Mouse (Mus musculus): Measurements from ENCODE around the gene Gm11444. TPM values are rescaled to one million over a fixed set of nuclear protein-coding genes. Genes with fewer than 3 reads are reported as not detected.

Gm11444 gene
- total and polyA plus RNA-seq, 2 experiments from 2014 or later, result not detected

DNA sequence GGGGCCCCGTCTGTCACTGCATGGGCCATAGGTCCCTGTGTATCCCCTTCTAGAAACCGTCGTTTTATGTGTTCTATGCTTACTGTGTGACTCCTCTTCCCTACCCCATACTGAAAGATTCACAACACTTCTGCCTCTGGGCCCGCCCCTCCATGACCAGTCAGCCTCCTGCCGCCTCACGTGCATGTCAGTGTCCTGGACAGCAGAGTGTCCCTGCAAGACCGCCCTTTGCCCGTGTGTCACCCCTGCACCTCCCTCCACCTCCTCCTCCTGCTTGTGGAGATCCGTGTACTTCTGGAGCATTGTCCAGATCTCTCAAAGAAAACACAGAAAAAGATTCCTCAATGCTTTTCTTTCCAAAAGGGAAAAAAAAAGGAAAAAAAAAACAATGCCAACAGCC is 28.5 kb downstream of the Gm11444 start:
- Histone ChIP-seq H3K36me3 (ENCODE audit: insufficient read depth, low read length) (no peaks in the 10 kb centered on the region), H3K9ac (replicated peaks; ENCODE audit: low read length, poor library complexity, severe bottlenecking) (no peak overlapping the region), H3K4me1 (ENCODE audit: insufficient read depth, low read length) (no peaks in the 10 kb centered on the region), H3K4me2 (ENCODE audit: low read depth, low read length, poor library complexity, severe bottlenecking) (no peak overlapping the region), H3K27me3 (ENCODE audit: insufficient read depth, low read length) (peaks cover 35% of the 10 kb centered on the region), H3K27ac (ENCODE audit: low read depth, low read length) (no peak overlapping the region), H3K4me3 (ENCODE audit: low read depth, low read length) (no peak overlapping the region), H3K9me3 (ENCODE audit: low read length) (no peaks in the 10 kb centered on the region)
- ATAC-seq (ENCODE audit: low FRiP score), result no peak
- no peak for TF ChIP-seq CTCF (IDR thresholded peaks at IDR 0.05)
- DNase-seq (ENCODE audit: low spot score), result no peak
- 82% methylated on average over 9 of the region's 9 CpGs for WGBS

DNA sequence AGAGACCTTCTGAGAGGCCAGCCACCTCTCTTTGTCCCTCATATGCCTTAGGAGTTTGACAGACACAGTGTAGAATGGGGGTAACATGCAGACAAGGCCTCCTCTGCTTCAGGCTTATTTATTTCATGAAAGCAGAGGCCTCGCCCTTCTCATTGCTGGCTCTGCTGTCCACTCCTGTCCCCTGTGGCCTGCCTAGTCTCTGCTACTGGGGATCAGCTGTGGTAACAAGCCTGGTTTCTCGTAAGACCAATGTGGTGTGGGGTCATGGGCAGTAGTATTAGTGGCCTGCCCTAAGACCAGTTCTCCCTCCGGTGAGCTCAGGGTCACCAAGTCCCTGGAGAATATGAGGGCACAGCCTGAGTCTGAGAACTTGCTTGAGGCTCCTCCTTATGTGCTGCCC is 29.2 kb downstream of the Gm11444 start:
- no peak for DNase-seq (ENCODE audit: low spot score)
- Histone ChIP-seq H3K4me1 (ENCODE audit: insufficient read depth, low read length) (no peaks in the 10 kb centered on the region), H3K4me3 (ENCODE audit: low read depth, low read length) (no peak overlapping the region), H3K27ac (ENCODE audit: low read depth, low read length) (no peak overlapping the region), H3K4me2 (ENCODE audit: low read depth, low read length, poor library complexity, severe bottlenecking) (no peak overlapping the region), H3K9me3 (ENCODE audit: low read length) (no peaks in the 10 kb centered on the region), H3K27me3 (ENCODE audit: insufficient read depth, low read length) (peaks cover 28% of the 10 kb centered on the region), H3K9ac (replicated peaks; ENCODE audit: low read length, poor library complexity, severe bottlenecking) (no peak overlapping the region), H3K36me3 (ENCODE audit: insufficient read depth, low read length) (no peaks in the 10 kb centered on the region)
- WGBS, result 93% methylated on average over 3 of the region's 3 CpGs
- no peak for ATAC-seq (ENCODE audit: low FRiP score)
- no peak for TF ChIP-seq CTCF (IDR thresholded peaks at IDR 0.05)

- Histone ChIP-seq H3K4me1 (ENCODE audit: insufficient read depth, low read length) (no peaks in the 10 kb centered on the region), H3K9me3 (ENCODE audit: low read length) (no peaks in the 10 kb centered on the region), H3K36me3 (ENCODE audit: insufficient read depth, low read length) (no peaks in the 10 kb centered on the region), H3K9ac (replicated peaks; ENCODE audit: low read length, poor library complexity, severe bottlenecking) (no peak overlapping the region), H3K27me3 (ENCODE audit: insufficient read depth, low read length) (peaks cover 6% of the 10 kb centered on the region; the same call in 1 of the 2 replicates), H3K4me2 (ENCODE audit: low read depth, low read length, poor library complexity, severe bottlenecking) (no peak overlapping the region), H3K27ac (ENCODE audit: low read depth, low read length) (no peak overlapping the region), H3K4me3 (ENCODE audit: low read depth, low read length) (no peak overlapping the region)
- TF ChIP-seq CTCF (IDR thresholded peaks at IDR 0.05), result no peak
- DNase-seq (ENCODE audit: low spot score) (no peak), ATAC-seq (ENCODE audit: low FRiP score) (no peak)
- 83% methylated on average over 3 of the region's 3 CpGs for WGBS
Measured at GRCm38 (mm10) chr11:85818401-85818800, 31.7 kb downstream of the Gm11444 start.

- no peak overlapping the region for H3K4me3 ChIP-seq (ENCODE audit: low read depth, low read length)
- H3K27ac ChIP-seq (ENCODE audit: low read depth, low read length), result no peak overlapping the region
- ATAC-seq (ENCODE audit: low FRiP score), result no peak
- H3K9ac ChIP-seq (replicated peaks; ENCODE audit: low read length, poor library complexity, severe bottlenecking), result no peak overlapping the region
- 93% methylated on average over 5 of the region's 5 CpGs for WGBS
- H3K36me3 ChIP-seq (ENCODE audit: insufficient read depth, low read length), result no peaks in the 10 kb centered on the region
- H3K9me3 ChIP-seq (ENCODE audit: low read length), result no peaks in the 10 kb centered on the region
- no peaks in the 10 kb centered on the region for H3K27me3 ChIP-seq (ENCODE audit: insufficient read depth, low read length)
- no peaks in the 10 kb centered on the region for H3K4me1 ChIP-seq (ENCODE audit: insufficient read depth, low read length)
- TF ChIP-seq CTCF (IDR thresholded peaks at IDR 0.05), result no peak
- DNase-seq (ENCODE audit: low spot score), result no peak
- H3K4me2 ChIP-seq (ENCODE audit: low read depth, low read length, poor library complexity, severe bottlenecking), result no peak overlapping the region
Measured at GRCm38 (mm10) chr11:85816471-85816870, 33.7 kb downstream of the Gm11444 start.

GRCm38 (mm10) chr11:85814678-85815077 is 35.5 kb downstream of the Gm11444 start:
- Histone ChIP-seq H3K4me2 (ENCODE audit: low read depth, low read length, poor library complexity, severe bottlenecking) (no peak overlapping the region), H3K27me3 (ENCODE audit: insufficient read depth, low read length) (no peaks in the 10 kb centered on the region), H3K4me1 (ENCODE audit: insufficient read depth, low read length) (no peaks in the 10 kb centered on the region), H3K27ac (ENCODE audit: low read depth, low read length) (no peak overlapping the region), H3K9me3 (ENCODE audit: low read length) (no peaks in the 10 kb centered on the region), H3K9ac (replicated peaks; ENCODE audit: low read length, poor library complexity, severe bottlenecking) (no peak overlapping the region), H3K36me3 (ENCODE audit: insufficient read depth, low read length) (no peaks in the 10 kb centered on the region), H3K4me3 (ENCODE audit: low read depth, low read length) (no peak overlapping the region)
- ATAC-seq (ENCODE audit: low FRiP score), result no peak
- WGBS, result 48% methylated on average over 4 of the region's 4 CpGs
- TF ChIP-seq CTCF (IDR thresholded peaks at IDR 0.05), result no peak
- no peak for DNase-seq (ENCODE audit: low spot score)

GRCm38 (mm10) chr11:85812201-85812966 is 37.7 kb downstream of the Gm11444 start:
- TF ChIP-seq CTCF (IDR thresholded peaks at IDR 0.05), result no peak
- DNase-seq (ENCODE audit: low spot score), result no peak
- WGBS, result 83% methylated on average over 12 of the region's 12 CpGs
- no peak for ATAC-seq (ENCODE audit: low FRiP score)
- Histone ChIP-seq H3K36me3 (ENCODE audit: insufficient read depth, low read length) (no peaks in the 10 kb centered on the region), H3K9ac (replicated peaks; ENCODE audit: low read length, poor library complexity, severe bottlenecking) (no peak overlapping the region), H3K27me3 (ENCODE audit: insufficient read depth, low read length) (no peaks in the 10 kb centered on the region), H3K27ac (ENCODE audit: low read depth, low read length) (no peak overlapping the region), H3K4me2 (ENCODE audit: low read depth, low read length, poor library complexity, severe bottlenecking) (no peak overlapping the region), H3K9me3 (ENCODE audit: low read length) (no peaks in the 10 kb centered on the region), H3K4me1 (ENCODE audit: insufficient read depth, low read length) (no peaks in the 10 kb centered on the region), H3K4me3 (ENCODE audit: low read depth, low read length) (no peak overlapping the region)

Measured in midbrain, postnatal 0 days (tissue).